Comparison of ENCODE assay signal across 24 mouse cellular contexts in the genomic region with DNA sequence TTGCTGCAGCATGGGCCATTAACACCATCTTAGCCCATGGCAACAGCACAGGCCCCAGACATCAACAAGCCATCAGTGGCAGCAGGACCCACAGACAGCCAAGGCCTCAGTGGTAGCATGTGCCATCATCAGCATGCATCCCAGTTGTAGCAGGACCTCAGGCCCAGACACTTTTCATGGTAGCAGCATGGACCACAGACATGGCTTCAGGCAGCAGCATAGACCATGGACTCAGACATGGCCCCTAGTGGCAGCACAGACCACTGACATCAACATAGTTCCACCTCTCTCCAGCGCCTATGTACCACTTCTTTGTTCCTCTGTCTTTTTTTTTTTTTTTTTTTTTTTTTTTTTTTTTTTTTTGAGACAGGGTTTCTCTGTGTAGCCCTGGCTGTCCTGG.
DNase-seq lines count a peak whose midpoint lies in the region; ATAC-seq and TF ChIP-seq lines count a peak whose summit lies in the region.
"Had no signal": no experiment of that assay in that cellular context is flagged by ENCODE, and none has a peak within 500 bp of the region (broad histone marks: within the 10 kb centered on the region; RNA-seq: fewer than 3 reads in every experiment).

No protein-coding gene starts in this region.

- H3K9me3 ChIP-seq in heart, embryonic 10.5 days, result peaks cover 4% of the 10 kb centered on the region; the same call in 1 of the 2 replicates
- no peaks in the 10 kb centered on the region for H3K9me3 ChIP-seq in lung, postnatal 0 days (ENCODE audit: low read length)
- peaks cover 3% of the 10 kb centered on the region; the same call in 1 of the 2 replicates for H3K9me3 ChIP-seq in hindbrain, embryonic 12.5 days (replicated peaks)
- H3K9me3 ChIP-seq: limb, embryonic 10.5 days; liver, embryonic 15.5 days had no signal

- peak; percentile 58 for DNase-seq in heart, embryonic 10.5 days (ENCODE audit: low spot score)
- no peak for DNase-seq in heart, postnatal 36 days
- no peak for DNase-seq in lung, postnatal 0 days (ENCODE audit: low spot score)
- no peak for DNase-seq in lung, postnatal 10 days
- peak; percentile 24 for DNase-seq in splenic B cell, adult 2 months (ENCODE audit: low read depth, low spot score)
- DNase-seq in right cerebral cortex, postnatal 25 days, result no peak
- DNase-seq: adrenal gland, postnatal 25 days; cerebellum, adult 18-20 months; heart, adult 18-20 months; kidney, adult 2 months; kidney, postnatal 25 days; layer of hippocampus, adult 9-11 months; thymus, adult 18-20 months; thymus, postnatal 4 days had no signal

- no peaks in the 10 kb centered on the region for H3K36me3 ChIP-seq in heart, embryonic 10.5 days
- no peaks in the 10 kb centered on the region for H3K36me3 ChIP-seq in lung, postnatal 0 days (ENCODE audit: insufficient read depth, low read length)
- no peaks in the 10 kb centered on the region for H3K36me3 ChIP-seq in splenic B cell, adult 2 months (ENCODE audit: control insufficient read depth, insufficient read depth, low read length, poor library complexity, severe bottlenecking)
- H3K36me3 ChIP-seq in hindbrain, embryonic 12.5 days, result no peaks in the 10 kb centered on the region; the same call in 1 of the 2 replicates
- H3K36me3 ChIP-seq: forebrain, embryonic 12.5 days; limb, embryonic 10.5 days; liver, embryonic 15.5 days had no signal

- H3K4me2 ChIP-seq in lung, postnatal 0 days (replicated peaks; ENCODE audit: low read depth, low read length), result no peak overlapping the region
- no peak overlapping the region for H3K4me2 ChIP-seq in hindbrain, embryonic 12.5 days (replicated peaks)
- H3K4me2 ChIP-seq: forebrain, embryonic 12.5 days; liver, embryonic 15.5 days had no signal

- intact Hi-C loops in heart, postnatal 36 days (cut with DNase I), result no loop called here

- peak; percentile 35 for TF ChIP-seq CTCF in lung, postnatal 0 days (IDR thresholded peaks at IDR 0.05)

- 85% methylated on average over 1 of the region's 1 CpGs for WGBS in heart, embryonic 10.5 days
- 89% methylated on average over 1 of the region's 1 CpGs for WGBS in lung, postnatal 0 days
- 75% methylated on average over 1 of the region's 1 CpGs for WGBS in hindbrain, embryonic 12.5 days

- H3K27ac ChIP-seq in heart, embryonic 10.5 days, result no peak overlapping the region
- H3K27ac ChIP-seq in lung, postnatal 0 days (ENCODE audit: low read length), result no peak overlapping the region
- H3K27ac ChIP-seq in hindbrain, embryonic 12.5 days, result no peak overlapping the region
- H3K27ac ChIP-seq: embryonic facial prominence, embryonic 10.5 days; forebrain, embryonic 12.5 days; left cerebral cortex, adult 2 months; limb, embryonic 10.5 days; liver, embryonic 15.5 days; macrophage had no signal

- H3K9ac ChIP-seq in lung, postnatal 0 days (replicated peaks; ENCODE audit: low read depth), result no peak overlapping the region
- no peak overlapping the region for H3K9ac ChIP-seq in hindbrain, embryonic 12.5 days
- H3K9ac ChIP-seq: forebrain, embryonic 12.5 days; liver, embryonic 15.5 days had no signal

- TF ChIP-seq EP300 in lung, postnatal 0 days (IDR thresholded peaks at IDR 0.05), result no peak

- ATAC-seq in lung, postnatal 0 days, result no peak
- peak; percentile 47 for ATAC-seq in granulocyte monocyte progenitor cell, adult 5-6 weeks (replicated peaks; ENCODE audit: poor library complexity, severe bottlenecking)
- ATAC-seq in hindbrain, embryonic 12.5 days (ENCODE audit: low FRiP score), result no peak
- ATAC-seq: CD4-positive, CD25-positive, alpha-beta regulatory T cell, adult 4 months; midbrain, embryonic 16.5 days had no signal

- no peak overlapping the region for H3K4me3 ChIP-seq in heart, embryonic 10.5 days
- H3K4me3 ChIP-seq in lung, postnatal 0 days (ENCODE audit: low read depth, low read length), result no peak overlapping the region
- H3K4me3 ChIP-seq in hindbrain, embryonic 12.5 days, result no peak overlapping the region
- H3K4me3 ChIP-seq: embryonic facial prominence, embryonic 10.5 days; forebrain, embryonic 12.5 days; left cerebral cortex, adult 2 months; limb, embryonic 10.5 days; liver, embryonic 15.5 days had no signal

- H3K27me3 ChIP-seq in heart, embryonic 10.5 days (ENCODE audit: insufficient read depth, poor library complexity, severe bottlenecking), result no peaks in the 10 kb centered on the region
- no peaks in the 10 kb centered on the region for H3K27me3 ChIP-seq in lung, postnatal 0 days (replicated peaks; ENCODE audit: insufficient read depth, low read length)
- H3K27me3 ChIP-seq in splenic B cell, adult 2 months (ENCODE audit: control insufficient read depth, insufficient read depth, low read length, poor library complexity, severe bottlenecking), result no peaks in the 10 kb centered on the region
- H3K27me3 ChIP-seq in hindbrain, embryonic 12.5 days, result no peaks in the 10 kb centered on the region
- H3K27me3 ChIP-seq: forebrain, embryonic 12.5 days; liver, embryonic 15.5 days had no signal

- no peaks in the 10 kb centered on the region for H3K4me1 ChIP-seq in heart, embryonic 10.5 days
- 0 out of 2 replicates have a peak, but pooled peaks cover 3% of the 10 kb centered on the region for H3K4me1 ChIP-seq in lung, postnatal 0 days (ENCODE audit: insufficient read depth, low read depth, low read length)
- H3K4me1 ChIP-seq in hindbrain, embryonic 12.5 days, result 0 out of 2 replicates have a peak, but pooled peaks cover 3% of the 10 kb centered on the region
- H3K4me1 ChIP-seq: embryonic facial prominence, embryonic 10.5 days; limb, embryonic 10.5 days had no signal

Comparison
In these comparisons a context has a peak if more than half of its experiments do, and no peak if none do; other contexts are left out.
1. DNase-seq: peak in heart, embryonic 10.5 days (single experiment) and splenic B cell, adult 2 months (single experiment); none in heart, postnatal 36 days (0 of 2), lung, postnatal 0 days (single experiment), lung, postnatal 10 days (single experiment) and right cerebral cortex, postnatal 25 days (single experiment).